Mouse (Mus musculus) testis, adult 2 months (tissue): Measurements from ENCODE around the gene Mrgprf. TPM values are rescaled to one million over a fixed set of nuclear protein-coding genes. Genes with fewer than 3 reads are reported as not detected.

Source experiments
- H3K27ac ChIP-seq: fragments of 200-500 bp; 2 replicates; pipeline ENCODE4 v1.5.1; 2012; ENCODE audit warnings: low read depth, low read length; ENCODE audit not compliant: control insufficient read depth, insufficient read depth
- H3K27me3 ChIP-seq: fragments of 200-500 bp; 2 replicates; pipeline ENCODE4 v1.6.1; 2012; ENCODE audit warnings: mild to moderate bottlenecking, low read length, moderate library complexity; ENCODE audit not compliant: control insufficient read depth, insufficient read depth
- H3K36me3 ChIP-seq: fragments of 200-500 bp; 2 replicates; pipeline ENCODE4 v1.6.1; 2012; ENCODE audit warnings: mild to moderate bottlenecking, low read length; ENCODE audit not compliant: control insufficient read depth, insufficient read depth
- H3K4me1 ChIP-seq: fragments of 200-500 bp; 2 replicates; pipeline ENCODE4 v1.6.1; 2012; ENCODE audit warnings: low read length; ENCODE audit not compliant: control insufficient read depth, insufficient read depth
- H3K4me3 ChIP-seq: fragments of 200-500 bp; 2 replicates; pipeline ENCODE4 v1.5.1; 2012; ENCODE audit warnings: low read depth, mild to moderate bottlenecking, low read length, moderate library complexity, mixed read lengths; ENCODE audit not compliant: control insufficient read depth
- CTCF ChIP-seq: fragments of 200-500 bp; IDR thresholded peaks from 2 replicates; pipeline ENCODE4 v1.5.1; 2012; ENCODE audit warnings: low read depth, mild to moderate bottlenecking, inconsistent platforms, low read length, moderate library complexity; ENCODE audit not compliant: control insufficient read depth, insufficient read depth, insufficient replicate concordance
- POLR2A ChIP-seq: fragments of 200-500 bp; IDR thresholded peaks from 2 replicates; pipeline ENCODE4 v1.6.1; 2012; ENCODE audit warnings: low read depth, mild to moderate bottlenecking, inconsistent platforms, low read length, moderate library complexity; ENCODE audit not compliant: control insufficient read depth
- polyA plus RNA-seq: library from polyadenylated mRNA; depleted of rRNA; stranded (reverse); fragments of >200 nt; gene quantifications from 2 replicates; pipeline ENCODE4 v1.2.3, GENCODE M21; 2012

The Mrgprf gene
- polyA plus RNA-seq, 1 experiment = 1.1 TPM

DNA sequence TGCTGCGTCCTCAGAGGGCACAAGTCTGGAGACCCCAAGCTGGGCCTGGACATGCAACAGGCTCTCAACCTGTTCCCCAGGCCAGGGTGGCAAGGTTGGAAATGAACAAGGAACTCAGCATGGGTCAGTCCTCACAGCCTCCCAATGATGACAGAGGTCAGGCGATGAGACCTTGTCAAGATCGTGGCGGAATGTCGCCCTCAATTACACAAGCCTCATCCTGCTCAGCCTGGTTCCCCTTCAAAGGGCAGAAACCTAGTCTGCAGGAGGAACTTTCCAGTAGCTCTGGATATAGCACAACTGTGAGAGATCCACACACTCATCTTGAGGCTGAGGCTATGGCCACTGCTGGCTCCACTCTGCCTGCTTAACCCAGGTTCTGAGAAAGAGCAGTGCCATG is 29.7 kb upstream of the Mrgprf start:
- TF ChIP-seq CTCF = no peak
- TF ChIP-seq POLR2A = no peak
- no peaks in the 10 kb centered on the region for H3K4me1 ChIP-seq
- no peak overlapping the region for H3K4me3 ChIP-seq
- peaks cover 2% of the 10 kb centered on the region for H3K36me3 ChIP-seq
- H3K27me3 ChIP-seq = no peaks in the 10 kb centered on the region
- no peak overlapping the region for H3K27ac ChIP-seq

DNA sequence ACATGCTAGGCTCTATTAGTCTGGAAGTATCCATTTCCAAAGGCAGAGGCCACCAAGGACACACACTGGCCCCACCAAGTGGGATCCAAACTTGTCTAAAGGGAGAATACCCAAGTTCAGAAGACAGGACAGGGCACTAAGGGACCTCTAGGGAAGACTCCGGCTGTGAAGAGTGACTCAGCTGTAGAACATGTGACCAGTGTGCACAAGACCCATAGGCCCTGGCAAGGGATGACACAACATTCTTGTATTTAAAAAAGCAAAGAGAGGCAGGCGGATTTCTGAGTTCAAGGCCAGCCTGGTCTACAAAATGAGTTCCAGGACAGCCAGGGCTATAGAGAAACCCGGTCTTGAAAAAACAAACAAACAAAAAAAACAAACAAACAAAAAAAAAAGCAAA is 25.1 kb upstream of the Mrgprf start:
- Histone ChIP-seq H3K27ac (no peak overlapping the region), H3K4me3 (peak overlapping the region; percentile 79), H3K4me1 (no peaks in the 10 kb centered on the region), H3K36me3 (peaks cover 2% of the 10 kb centered on the region), H3K27me3 (no peaks in the 10 kb centered on the region)
- TF ChIP-seq CTCF = no peak
- no peak for TF ChIP-seq POLR2A

DNA sequence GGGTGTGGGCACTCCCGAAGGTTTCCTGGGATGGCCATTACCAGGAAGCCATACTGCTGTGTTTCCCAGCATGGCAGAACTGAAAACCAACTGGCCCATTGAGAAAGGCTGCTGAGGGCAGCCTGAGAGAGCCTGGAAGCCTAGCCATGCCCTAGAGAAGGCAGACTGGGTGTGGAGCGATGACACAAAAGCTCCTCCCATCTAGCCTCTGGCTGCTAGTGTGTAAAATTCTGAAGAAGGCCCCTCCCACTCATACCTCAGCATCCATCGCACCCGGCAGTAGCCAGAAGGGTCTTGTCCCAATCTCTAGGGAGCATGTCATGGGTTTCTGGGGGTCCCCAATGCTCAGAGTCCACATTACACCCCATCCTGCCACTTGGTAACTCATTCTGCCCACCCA is 19.2 kb upstream of the Mrgprf start:
- Histone ChIP-seq H3K27ac (no peak overlapping the region), H3K27me3 (no peaks in the 10 kb centered on the region), H3K4me3 (no peak overlapping the region; the same call in 1 of the 2 replicates)

DNA sequence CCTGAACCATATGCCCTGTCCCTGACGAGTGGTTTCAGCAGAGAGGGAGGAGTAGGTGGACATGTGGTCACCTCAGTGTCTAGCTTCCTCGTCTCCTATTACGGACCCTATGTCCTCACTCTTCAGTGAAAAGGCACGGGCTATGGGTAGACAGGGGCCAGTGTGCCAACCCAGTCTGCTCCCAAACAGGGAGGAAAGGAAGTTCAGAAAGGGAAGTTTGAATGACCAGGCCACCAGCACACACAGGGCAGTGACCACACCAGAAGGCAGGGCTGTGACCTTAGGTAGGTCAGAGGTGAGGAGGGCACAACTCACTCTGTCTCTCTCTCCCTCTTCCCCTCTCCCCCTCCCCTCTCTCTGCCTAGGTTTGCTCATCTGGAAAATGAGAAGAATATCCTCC is 17.6 kb upstream of the Mrgprf start:
- no peaks in the 10 kb centered on the region for H3K36me3 ChIP-seq
- peaks cover 4% of the 10 kb centered on the region for H3K4me1 ChIP-seq
- no peaks in the 10 kb centered on the region for H3K27me3 ChIP-seq
- peak overlapping the region; percentile 84 for H3K4me3 ChIP-seq
- TF ChIP-seq CTCF (no peak), POLR2A (no peak)
- 0 out of 2 replicates have a peak overlapping the region, but pooled peaks have one; percentile 69 for H3K27ac ChIP-seq

More for the DNA sequence above, 19.2 kb upstream of the Mrgprf start:
- TF ChIP-seq POLR2A (no peak), CTCF (no peak)
- H3K4me1 ChIP-seq = peaks cover 4% of the 10 kb centered on the region
- H3K36me3 ChIP-seq = no peaks in the 10 kb centered on the region

DNA sequence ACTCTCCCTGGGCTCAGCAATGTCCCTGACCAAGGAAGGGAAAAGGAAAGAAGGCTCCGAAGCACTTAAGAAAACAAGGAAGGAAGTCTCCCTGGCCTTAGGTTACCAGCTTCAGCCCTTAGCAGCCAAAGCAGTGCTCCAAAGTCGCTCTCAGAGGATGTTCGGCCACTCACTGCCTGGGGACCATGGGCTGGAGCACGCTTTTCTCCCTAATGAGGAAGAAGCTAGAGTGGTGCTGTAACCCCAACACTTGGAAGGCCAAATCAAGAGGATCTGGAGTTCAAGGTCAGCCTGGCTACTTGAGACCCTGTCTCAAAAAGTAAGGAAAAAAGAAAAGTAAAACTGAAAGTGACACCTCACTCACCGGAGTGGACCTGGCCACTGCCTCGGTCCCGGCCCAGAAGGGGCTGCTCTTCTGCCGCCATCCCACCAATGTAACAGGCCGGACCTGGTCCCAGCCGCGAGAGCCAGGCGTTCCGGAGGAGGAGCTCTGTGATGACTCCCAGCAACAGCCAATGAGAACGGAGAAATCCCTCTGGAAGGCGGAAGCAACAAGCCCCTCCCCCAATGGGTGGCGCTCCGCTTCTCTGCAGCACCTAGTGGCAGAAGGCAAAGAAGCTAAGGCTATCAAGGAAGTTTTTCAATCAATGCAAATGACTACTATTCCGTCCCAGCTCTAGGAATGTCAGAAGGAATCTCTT is 17.0 kb upstream of the Mrgprf start, which contains the start of gene Tpcn2:
Gene Tpcn2 (minus strand): TSS at position 525 of the 701 bp plus-strand sequence.
- peak; percentile 77 for TF ChIP-seq POLR2A
- TF ChIP-seq CTCF = peak; percentile 28; the same call in 1 of the 2 replicates
- peak within 1 kb of the TSS; percentile 69; the same call in 1 of the 2 replicates for H3K27ac ChIP-seq
- peaks cover 4% of the 10 kb centered on the region for H3K4me1 ChIP-seq
- no peaks in the 10 kb centered on the region for H3K36me3 ChIP-seq
- no peaks in the 10 kb centered on the region for H3K27me3 ChIP-seq
- H3K4me3 ChIP-seq = peak within 1 kb of the TSS; percentile 84

DNA sequence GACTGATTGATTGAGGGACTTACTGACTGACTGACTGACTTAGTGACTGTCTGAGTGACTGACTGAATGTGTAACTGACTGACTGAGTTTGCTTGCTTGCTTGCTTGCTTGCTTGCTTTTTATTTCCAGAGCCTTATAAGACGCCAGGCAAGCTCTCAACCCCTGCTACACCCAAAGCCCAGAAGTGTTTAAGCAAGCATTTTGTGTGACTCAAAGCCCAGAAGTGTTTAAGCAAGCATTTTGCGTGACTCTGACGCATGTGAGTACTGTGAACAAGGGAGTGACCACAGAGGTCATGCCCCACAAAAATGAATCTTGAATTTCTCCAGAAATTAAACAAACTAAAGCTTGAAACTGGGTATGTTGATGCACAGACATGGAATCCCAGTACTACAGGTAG is 16.3 kb upstream of the Mrgprf start:
- H3K27ac ChIP-seq = no peak overlapping the region
- H3K27me3 ChIP-seq = no peaks in the 10 kb centered on the region
- peaks cover 4% of the 10 kb centered on the region for H3K4me1 ChIP-seq
- no peak for TF ChIP-seq POLR2A
- no peak for TF ChIP-seq CTCF
- H3K36me3 ChIP-seq = no peaks in the 10 kb centered on the region
- H3K4me3 ChIP-seq = peak overlapping the region; percentile 84; the same call in 1 of the 2 replicates

DNA sequence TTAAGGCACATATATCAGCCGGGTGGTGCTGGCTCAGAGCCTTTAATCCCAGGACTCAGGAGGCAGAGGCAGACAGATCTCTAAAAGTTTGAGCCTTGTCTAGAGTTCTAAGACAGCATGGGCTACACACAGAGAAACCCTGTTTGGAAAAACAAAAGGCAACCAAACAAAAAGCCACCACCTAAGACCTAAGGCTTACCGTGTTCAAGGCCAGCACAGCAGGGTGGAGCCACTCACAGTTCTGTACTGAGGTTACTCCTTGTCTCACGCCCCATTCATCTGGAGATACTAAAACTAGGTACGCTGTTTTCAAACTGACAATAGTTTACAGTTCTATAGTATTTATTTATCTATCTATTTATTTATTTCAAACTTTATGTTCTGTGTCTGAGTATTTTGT is 15.2 kb upstream of the Mrgprf start:
- H3K4me3 ChIP-seq = no peak overlapping the region
- TF ChIP-seq POLR2A = no peak
- TF ChIP-seq CTCF = no peak
- no peaks in the 10 kb centered on the region for H3K27me3 ChIP-seq
- no peaks in the 10 kb centered on the region for H3K36me3 ChIP-seq
- H3K4me1 ChIP-seq = peaks cover 4% of the 10 kb centered on the region
- H3K27ac ChIP-seq = no peak overlapping the region
